Mouse (Mus musculus) kidney, postnatal 0 days (tissue): ENCODE results near the gene Ywhae. TPM values are rescaled to one million over a fixed set of nuclear protein-coding genes. Genes with fewer than 3 reads are reported as not detected.

Experiments used
- ATAC-seq: fragments of 200-750 bp; cut with Nextera tagmentation; replicated peaks from 2 replicates; pipeline ENCODE4 v1.8.0; 2017; ENCODE audit warnings: low read depth, moderate number of reproducible peaks, moderate TSS enrichment, moderate library complexity; ENCODE audit not compliant: low FRiP score
- DNase-seq: peaks from one replicate; pipeline ENCODE4 v3.0.0-alpha.2; 2016; ENCODE audit warnings: low spot score
- H3K27ac ChIP-seq: fragments of 300-500 bp; sonication (generic); 2 replicates; pipeline ENCODE4 v1.5.1; 2014; ENCODE audit warnings: mild to moderate bottlenecking
- H3K27me3 ChIP-seq: fragments of 300-500 bp; sonication (generic); 2 replicates; pipeline ENCODE4 v1.6.1; 2014; ENCODE audit warnings: low read length, mixed read lengths; ENCODE audit not compliant: insufficient read depth
- H3K36me3 ChIP-seq: fragments of 300-500 bp; sonication (generic); 2 replicates; pipeline ENCODE4 v1.6.1; 2014; ENCODE audit warnings: low read length, mixed read lengths; ENCODE audit not compliant: insufficient read depth
- H3K4me1 ChIP-seq: fragments of 300-500 bp; sonication (generic); replicated peaks from 2 replicates; pipeline ENCODE4 v1.6.1; 2014; ENCODE audit warnings: antibody characterized with exemption, low read length, mixed read lengths; ENCODE audit not compliant: insufficient read depth
- H3K4me2 ChIP-seq: fragments of 300-500 bp; sonication (generic); 2 replicates; pipeline ENCODE4 v1.6.1; 2014; ENCODE audit warnings: mild to moderate bottlenecking, low read length, moderate library complexity, mixed read lengths
- H3K4me3 ChIP-seq: fragments of 300-500 bp; sonication (generic); replicated peaks from 2 replicates; pipeline ENCODE4 v1.5.1; 2014; ENCODE audit warnings: low read depth, low read length
- H3K9ac ChIP-seq: fragments of 300-500 bp; sonication (generic); 2 replicates; pipeline ENCODE4 v1.6.1; 2014; ENCODE audit warnings: low read depth, low read length
- H3K9me3 ChIP-seq: fragments of 300-500 bp; sonication (generic); replicated peaks from 2 replicates; pipeline ENCODE4 v1.6.1; 2016; ENCODE audit warnings: low read length, inconsistent platforms, mixed read lengths
- CTCF ChIP-seq: IDR thresholded peaks from 2 replicates; pipeline ENCODE4 v1.5.1; 2016; ENCODE audit warnings: antibody characterized with exemption, low read depth, mild to moderate bottlenecking, moderate library complexity
- WGBS: fragments of 180-500 bp; shearing (Covaris S2); extraction: QIAGEN DNeasy Blood & Tissue Kit; methylation state at CpG from one replicate; pipeline ENCODE4 v1.1.7; 2014; 5-methylcytosine and 5-hydroxymethylcytosine counted together
- polyA plus RNA-seq: library from polyadenylated mRNA; unstranded; fragments of >200 nt; fragmentation: Nextera tagmentation; extraction: Ambion mirVana; gene quantifications from 2 replicates; pipeline ENCODE4 v1.2.1, GENCODE M21; 2015

The Ywhae gene
- polyA plus RNA-seq, 1 experiment from 2014 or later = 707 TPM

GRCm38 (mm10) chr11:75764521-75765023 is 31.9 kb downstream of the Ywhae start:
- H3K9ac ChIP-seq = no peak overlapping the region
- no peak overlapping the region for H3K4me3 ChIP-seq
- DNase-seq (no peak), ATAC-seq (no peak)
- no peak overlapping the region for H3K27ac ChIP-seq
- no peaks in the 10 kb centered on the region for H3K9me3 ChIP-seq
- H3K4me2 ChIP-seq = no peak overlapping the region
- no peaks in the 10 kb centered on the region for H3K4me1 ChIP-seq
- WGBS = 80% methylated on average over 4 of the region's 4 CpGs
- H3K36me3 ChIP-seq = peaks cover 34% of the 10 kb centered on the region
- no peaks in the 10 kb centered on the region for H3K27me3 ChIP-seq
- no peak for TF ChIP-seq CTCF

GRCm38 (mm10) chr11:75765161-75765560 is 32.5 kb downstream of the Ywhae start:
- DNase-seq = no peak
- Histone ChIP-seq H3K4me2 (no peak overlapping the region), H3K27me3 (no peaks in the 10 kb centered on the region), H3K9ac (no peak overlapping the region), H3K36me3 (peaks cover 28% of the 10 kb centered on the region), H3K4me1 (no peaks in the 10 kb centered on the region), H3K4me3 (no peak overlapping the region), H3K9me3 (no peaks in the 10 kb centered on the region), H3K27ac (no peak overlapping the region)
- TF ChIP-seq CTCF = no peak
- WGBS = 78% methylated on average over 8 of the region's 8 CpGs
- ATAC-seq = no peak

GRCm38 (mm10) chr11:75767014-75767413 is 34.3 kb downstream of the Ywhae start:
- Histone ChIP-seq H3K27me3 (no peaks in the 10 kb centered on the region), H3K4me2 (no peak overlapping the region), H3K4me1 (no peaks in the 10 kb centered on the region), H3K4me3 (no peak overlapping the region), H3K9me3 (no peaks in the 10 kb centered on the region), H3K36me3 (peaks cover 23% of the 10 kb centered on the region), H3K27ac (no peak overlapping the region), H3K9ac (no peak overlapping the region)
- TF ChIP-seq CTCF = no peak
- 49% methylated on average over 2 of the region's 2 CpGs for WGBS
- ATAC-seq (no peak), DNase-seq (no peak)

GRCm38 (mm10) chr11:75768091-75768989 is 35.7 kb downstream of the Ywhae start:
- TF ChIP-seq CTCF = no peak
- Histone ChIP-seq H3K9me3 (no peaks in the 10 kb centered on the region), H3K9ac (no peak overlapping the region), H3K4me2 (peak overlapping the region; percentile 43; the same call in 1 of the 2 replicates), H3K4me1 (no peaks in the 10 kb centered on the region), H3K36me3 (peaks cover 18% of the 10 kb centered on the region), H3K4me3 (no peak overlapping the region), H3K27me3 (no peaks in the 10 kb centered on the region), H3K27ac (0 out of 2 replicates have a peak overlapping the region, but pooled peaks have one; percentile 10)
- ATAC-seq = no peak
- no peak for DNase-seq
- WGBS = 39% methylated on average over 6 of the region's 6 CpGs

- peak; percentile 79 for TF ChIP-seq CTCF
- ATAC-seq = peak; percentile 95
- Histone ChIP-seq H3K27me3 (no peaks in the 10 kb centered on the region), H3K4me2 (peak overlapping the region; percentile 43), H3K27ac (0 out of 2 replicates have a peak overlapping the region, but pooled peaks have one; percentile 10), H3K9ac (no peak overlapping the region), H3K4me1 (no peaks in the 10 kb centered on the region), H3K4me3 (no peak overlapping the region), H3K36me3 (peaks cover 14% of the 10 kb centered on the region), H3K9me3 (no peaks in the 10 kb centered on the region)
- WGBS = 0% methylated on average over 23 of the region's 23 CpGs
- DNase-seq = peak; percentile 96
Measured at GRCm38 (mm10) chr11:75769206-75769605, 36.5 kb downstream of the Ywhae start.

GRCm38 (mm10) chr11:75772562-75772961 is 39.9 kb downstream of the Ywhae start:
- Histone ChIP-seq H3K36me3 (no peaks in the 10 kb centered on the region), H3K9me3 (no peaks in the 10 kb centered on the region), H3K27ac (no peak overlapping the region), H3K27me3 (no peaks in the 10 kb centered on the region), H3K4me2 (no peak overlapping the region), H3K4me1 (no peaks in the 10 kb centered on the region), H3K9ac (no peak overlapping the region), H3K4me3 (no peak overlapping the region)
- ATAC-seq (no peak), DNase-seq (no peak)
- WGBS = 73% methylated on average over 5 of the region's 5 CpGs
- TF ChIP-seq CTCF = no peak
